ENCODE assay signal across 27 mouse cellular contexts in the genomic region with DNA sequence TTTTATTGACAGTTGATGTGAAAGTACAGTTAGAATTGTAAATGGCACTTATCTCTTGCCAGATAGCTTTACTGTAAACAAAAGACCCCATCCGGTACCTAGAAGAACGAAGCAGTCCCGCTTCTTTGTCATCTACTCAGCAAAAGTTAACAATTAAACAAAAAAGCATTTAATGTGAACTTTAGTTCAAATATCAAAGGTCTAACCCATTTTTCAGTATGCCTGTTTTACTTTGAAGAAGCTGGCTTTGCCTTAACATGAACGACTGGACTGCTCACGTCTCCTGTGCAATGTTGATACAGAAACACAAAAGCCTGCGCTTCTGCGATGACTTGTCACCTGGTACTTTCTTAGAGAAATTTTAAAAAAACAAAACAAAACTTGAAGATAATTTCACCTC. TPM values are rescaled to one million over a fixed set of nuclear protein-coding genes. Genes with fewer than 3 reads are reported as not detected.
DNase-seq lines count a peak whose midpoint lies in the region; ATAC-seq and TF ChIP-seq lines count a peak whose summit lies in the region.
"Had no signal": no experiment of that assay in that cellular context is flagged by ENCODE, and none has a peak within 500 bp of the region (broad histone marks: within the 10 kb centered on the region; RNA-seq: fewer than 3 reads in every experiment).

No protein-coding gene starts in this region.

- DNase-seq in gastrocnemius, adult 2 months: no peak
- DNase-seq in gastrocnemius, adult 8-10 months (ENCODE audit: low spot score in 2 of 2): no peak
- DNase-seq in kidney, adult 9 months: peak; percentile 46
- no peak for DNase-seq in kidney, adult 18-20 months
- DNase-seq: adrenal gland, adult 8-10 months; adrenal gland, postnatal 25 days; cerebellum, adult 11-12 months; cerebellum, adult 8-10 months; cerebellum, postnatal 10 days; cerebellum, postnatal 36 days; embryo, embryonic 11 days; gastrocnemius, postnatal 14 days; heart, postnatal 4 days had no signal

- H3K27me3 ChIP-seq in heart, embryonic 16.5 days (ENCODE audit: control insufficient read depth, insufficient read depth, low read length): no peaks in the 10 kb centered on the region
- no peaks in the 10 kb centered on the region for H3K27me3 ChIP-seq in heart, embryonic 11.5 days (ENCODE audit: control insufficient read depth, insufficient read depth, low read length)
- H3K27me3 ChIP-seq: embryonic facial prominence, embryonic 13.5 days; forebrain, embryonic 12.5 days; forebrain, embryonic 15.5 days; heart, embryonic 15.5 days had no signal

- H3K4me3 ChIP-seq in gastrocnemius, adult 2 months: no peak overlapping the region
- no peak overlapping the region for H3K4me3 ChIP-seq in heart, embryonic 16.5 days (ENCODE audit: low read length)
- no peak overlapping the region for H3K4me3 ChIP-seq in heart, embryonic 11.5 days (ENCODE audit: low read depth, low read length)
- H3K4me3 ChIP-seq: embryonic facial prominence, embryonic 10.5 days; embryonic facial prominence, embryonic 13.5 days; erythroblast, embryonic 14.5 days; forebrain, embryonic 12.5 days; forebrain, embryonic 15.5 days; heart, embryonic 10.5 days; heart, embryonic 15.5 days had no signal

- TF ChIP-seq CTCF in gastrocnemius, adult 2 months (IDR thresholded peaks at IDR 0.05): no peak

- no peak for ATAC-seq in heart, embryonic 16.5 days (replicated peaks; ENCODE audit: extremely low read depth, insufficient read depth, low FRiP score)
- no peak for ATAC-seq in heart, embryonic 11.5 days (replicated peaks; ENCODE audit: insufficient number of reproducible peaks, low FRiP score, low TSS enrichment)
- ATAC-seq: activated CD4-positive, CD25-positive, alpha-beta regulatory T cell, adult 4 months; forebrain, embryonic 15.5 days; hindbrain, postnatal 0 days; inflammation-experienced regulatory T-cells, adult 6 months; intestine, embryonic 16.5 days had no signal

- no peaks in the 10 kb centered on the region for H3K9me3 ChIP-seq in heart, embryonic 16.5 days (replicated peaks; ENCODE audit: control insufficient read depth, low read length)
- no peaks in the 10 kb centered on the region for H3K9me3 ChIP-seq in heart, embryonic 11.5 days (replicated peaks; ENCODE audit: control insufficient read depth, low read length)
- H3K9me3 ChIP-seq: embryonic facial prominence, embryonic 10.5 days; embryonic facial prominence, embryonic 13.5 days; forebrain, embryonic 12.5 days; forebrain, embryonic 15.5 days; heart, embryonic 10.5 days; heart, embryonic 15.5 days had no signal

- H3K4me1 ChIP-seq in heart, embryonic 16.5 days (ENCODE audit: control insufficient read depth, insufficient read depth, low read length): 0 out of 2 replicates have a peak, but pooled peaks cover 5% of the 10 kb centered on the region
- H3K4me1 ChIP-seq in heart, embryonic 11.5 days (ENCODE audit: control insufficient read depth, insufficient read depth, low read length): no peaks in the 10 kb centered on the region
- H3K4me1 ChIP-seq: embryonic facial prominence, embryonic 10.5 days; embryonic facial prominence, embryonic 13.5 days; forebrain, embryonic 12.5 days; forebrain, embryonic 15.5 days had no signal

- H3K4me2 ChIP-seq in heart, embryonic 16.5 days (ENCODE audit: low read depth, low read length): no peak overlapping the region
- no peak overlapping the region for H3K4me2 ChIP-seq in heart, embryonic 11.5 days
- H3K4me2 ChIP-seq: embryonic facial prominence, embryonic 13.5 days; forebrain, embryonic 12.5 days; forebrain, embryonic 15.5 days; heart, embryonic 15.5 days; hindbrain, embryonic 14.5 days had no signal

- intact Hi-C loops in gastrocnemius, adult 2 months (cut with DNase I): no loop called here

- 68% methylated on average over 7 of the region's 7 CpGs for WGBS in heart, embryonic 16.5 days
- 64% methylated on average over 7 of the region's 7 CpGs for WGBS in heart, embryonic 11.5 days (ENCODE audit: insufficient replicate concordance)

- H3K36me3 ChIP-seq in heart, embryonic 16.5 days (ENCODE audit: control insufficient read depth, insufficient read depth): peaks cover 3% of the 10 kb centered on the region
- peaks cover 2% of the 10 kb centered on the region; the same call in 1 of the 2 replicates for H3K36me3 ChIP-seq in heart, embryonic 11.5 days (ENCODE audit: control insufficient read depth, insufficient read depth, low read length)

- peak overlapping the region; percentile 6 for H3K27ac ChIP-seq in gastrocnemius, adult 2 months
- H3K27ac ChIP-seq in heart, embryonic 16.5 days (ENCODE audit: low read length): 0 out of 2 replicates have a peak overlapping the region, but pooled peaks have one; percentile 43
- no peak overlapping the region for H3K27ac ChIP-seq in heart, embryonic 11.5 days (ENCODE audit: low read depth, low read length)
- H3K27ac ChIP-seq: embryonic facial prominence, embryonic 10.5 days; embryonic facial prominence, embryonic 13.5 days; forebrain, embryonic 12.5 days; forebrain, embryonic 15.5 days; heart, embryonic 10.5 days; heart, embryonic 15.5 days; hindbrain, embryonic 14.5 days; hindbrain, postnatal 0 days had no signal

- H3K9ac ChIP-seq in heart, embryonic 16.5 days (ENCODE audit: low read length): no peak overlapping the region
- no peak overlapping the region for H3K9ac ChIP-seq in heart, embryonic 11.5 days (ENCODE audit: low read depth, low read length)
- H3K9ac ChIP-seq: embryonic facial prominence, embryonic 13.5 days; forebrain, embryonic 12.5 days; forebrain, embryonic 15.5 days; heart, embryonic 15.5 days; hindbrain, embryonic 14.5 days had no signal

RNA-seq across cellular contexts. Expression of a gene that starts 16.3 kb away (rescaled TPM):
- 10 to 100 TPM; 24.8 to 29.0 TPM for total RNA-seq in gastrocnemius, adult 2 months (2021)
- total RNA-seq in gastrocnemius, adult 8-10 months (2022): 10 to 100 TPM; 21.0 to 26.4 (median 25.5) TPM
- 42.0 and 45.2 TPM in 2 replicates for polyA plus RNA-seq in heart, embryonic 16.5 days (2015; fragmentation: Nextera tagmentation; extraction: Ambion mirVana)
- polyA plus RNA-seq in heart, embryonic 11.5 days (2014; fragmentation: Nextera tagmentation; extraction: Ambion mirVana): 39.4 and 49.9 TPM in 2 replicates

RNA-seq across cellular contexts. Expression of a gene that starts 40.7 kb away (rescaled TPM):
- 10 to 100 TPM; 61.8 to 68.6 TPM for total RNA-seq in gastrocnemius, adult 2 months (2021)
- total RNA-seq in gastrocnemius, adult 8-10 months (2022): 10 to 100 TPM; 70.6 to 76.0 (median 71.9) TPM
- 41.5 and 43.6 TPM in 2 replicates for polyA plus RNA-seq in heart, embryonic 16.5 days (2015; fragmentation: Nextera tagmentation; extraction: Ambion mirVana)
- 32.1 and 36.4 TPM in 2 replicates for polyA plus RNA-seq in heart, embryonic 11.5 days (2014; fragmentation: Nextera tagmentation; extraction: Ambion mirVana)
